Mouse (Mus musculus): ENCODE measurements around the gene Lpcat2. TPM values are rescaled to one million over a fixed set of nuclear protein-coding genes. Genes with fewer than 3 reads are reported as not detected.
"Not testable (repeated sequence)": the region's sequence is repeated elsewhere in the genome, so short reads cannot be mapped to it uniquely, and the experiment has no call there.

Gene Lpcat2
- total RNA-seq, 2 experiments from 2014 or later, result 8.9 to 11.2 TPM

DNA sequence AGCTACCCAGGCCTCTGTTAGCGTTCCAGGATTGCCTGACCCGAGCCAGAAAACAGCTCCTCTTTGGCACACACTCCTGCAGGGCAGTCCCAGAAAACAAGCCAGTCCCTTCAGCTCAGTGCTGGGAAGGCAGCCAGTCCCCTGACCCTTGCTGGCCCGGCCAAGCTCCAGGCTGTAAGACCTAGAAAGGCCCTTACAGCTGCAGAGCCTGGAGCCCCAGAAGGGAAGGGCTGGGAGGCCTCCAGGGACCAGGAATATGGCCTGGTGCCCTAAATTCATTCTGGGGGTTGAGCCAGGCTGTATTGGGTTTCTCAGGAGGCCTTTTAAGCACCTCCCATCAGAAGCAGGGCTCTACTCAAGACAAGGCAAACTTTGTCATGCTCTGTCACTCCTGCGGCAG, 4.9 kb upstream of the Lpcat2 start:
- DNase-seq (ENCODE audit: extremely low spot score in 1 of 2, low spot score in 2 of 2), result peak; percentile 81 to 88
- intact Hi-C loops (cut with DNase I), result no loop called here

DNA sequence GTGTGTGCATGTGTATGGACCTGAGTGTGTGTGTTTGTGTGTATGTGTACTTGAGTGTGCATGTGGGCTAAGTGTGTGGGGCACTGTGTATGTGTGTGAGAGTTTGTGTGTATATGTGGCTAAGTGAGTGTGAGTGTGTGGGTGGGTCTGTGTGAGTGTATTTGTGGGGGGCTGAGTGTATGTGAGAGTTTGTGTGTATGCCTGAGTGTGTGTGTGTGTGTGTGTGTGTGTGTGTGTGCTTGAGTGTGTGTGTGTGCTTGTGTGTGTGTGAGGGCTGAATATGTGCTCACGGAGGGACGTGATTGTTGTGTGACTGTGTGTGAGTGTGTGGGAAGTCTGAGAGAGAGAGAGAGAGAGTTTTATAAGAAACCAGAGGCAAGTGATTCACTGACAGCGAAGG, 3.8 kb upstream of the Lpcat2 start:
- intact Hi-C loops (cut with DNase I), result no loop called here
- DNase-seq (ENCODE audit: extremely low spot score in 1 of 2, low spot score in 2 of 2), result no peak

DNA sequence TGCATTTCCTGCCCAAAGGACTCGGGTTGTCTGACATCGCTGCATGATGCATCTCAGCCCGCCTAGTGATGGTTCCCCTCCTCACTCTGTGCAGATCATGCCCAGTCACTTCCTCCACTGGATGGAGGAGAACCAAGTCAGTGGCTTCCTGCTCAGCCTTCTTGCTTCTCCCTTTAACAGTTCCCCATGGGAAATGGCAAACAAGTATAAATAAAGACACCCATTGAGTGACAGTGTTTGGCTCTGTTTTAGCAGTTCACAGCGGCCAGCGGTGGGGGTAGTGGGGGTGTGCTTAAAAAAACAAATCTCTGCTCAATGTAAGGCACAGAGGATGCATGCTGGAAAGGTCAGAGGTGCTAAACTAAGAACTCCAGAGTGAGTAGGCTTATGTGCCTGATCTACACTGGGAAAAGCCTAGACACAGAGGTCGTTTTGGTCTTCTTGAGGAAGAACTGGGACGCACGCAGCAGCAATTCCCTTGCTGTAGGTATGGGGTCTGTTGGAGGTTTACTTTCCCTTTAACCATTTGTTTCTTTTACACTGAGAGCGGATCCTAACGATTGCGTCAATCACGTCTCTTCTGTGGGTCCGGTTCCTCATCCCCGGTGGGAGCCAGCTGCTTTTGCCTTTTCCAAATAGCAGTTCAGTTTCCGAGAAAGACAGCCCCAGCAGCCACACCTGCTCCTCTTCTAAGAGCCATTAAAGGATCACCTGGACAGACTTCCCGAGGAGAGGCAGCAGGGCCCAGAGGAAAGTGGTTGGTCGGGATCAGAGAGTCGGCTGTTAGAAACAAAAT, 1.8 kb upstream of the Lpcat2 start:
- intact Hi-C loops (cut with DNase I), result no loop called here
- no peak for DNase-seq (ENCODE audit: extremely low spot score in 1 of 2, low spot score in 2 of 2)

DNA sequence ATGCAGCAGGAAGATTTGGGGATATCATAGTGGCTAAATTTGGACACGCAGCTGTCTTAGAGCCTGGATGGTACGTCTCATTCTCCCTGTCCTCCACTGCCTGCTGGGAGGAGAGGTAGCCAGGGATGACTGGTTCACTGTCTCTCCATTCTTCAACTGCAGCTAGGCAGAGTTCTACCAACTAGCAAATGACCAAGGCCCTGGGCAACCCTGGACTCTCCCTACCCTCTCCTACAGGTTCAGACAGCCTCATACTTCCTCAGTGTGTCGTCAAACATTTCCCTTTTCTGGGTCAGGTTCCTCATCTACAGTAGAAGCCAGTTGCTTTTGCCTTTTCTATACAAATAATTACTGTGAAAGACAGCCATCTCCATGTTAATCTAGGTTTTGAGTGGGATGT, 466 bp upstream of the Lpcat2 start:
- intact Hi-C loops (cut with DNase I), result no loop called here
- no peak for DNase-seq (ENCODE audit: extremely low spot score in 1 of 2, low spot score in 2 of 2)

DNA sequence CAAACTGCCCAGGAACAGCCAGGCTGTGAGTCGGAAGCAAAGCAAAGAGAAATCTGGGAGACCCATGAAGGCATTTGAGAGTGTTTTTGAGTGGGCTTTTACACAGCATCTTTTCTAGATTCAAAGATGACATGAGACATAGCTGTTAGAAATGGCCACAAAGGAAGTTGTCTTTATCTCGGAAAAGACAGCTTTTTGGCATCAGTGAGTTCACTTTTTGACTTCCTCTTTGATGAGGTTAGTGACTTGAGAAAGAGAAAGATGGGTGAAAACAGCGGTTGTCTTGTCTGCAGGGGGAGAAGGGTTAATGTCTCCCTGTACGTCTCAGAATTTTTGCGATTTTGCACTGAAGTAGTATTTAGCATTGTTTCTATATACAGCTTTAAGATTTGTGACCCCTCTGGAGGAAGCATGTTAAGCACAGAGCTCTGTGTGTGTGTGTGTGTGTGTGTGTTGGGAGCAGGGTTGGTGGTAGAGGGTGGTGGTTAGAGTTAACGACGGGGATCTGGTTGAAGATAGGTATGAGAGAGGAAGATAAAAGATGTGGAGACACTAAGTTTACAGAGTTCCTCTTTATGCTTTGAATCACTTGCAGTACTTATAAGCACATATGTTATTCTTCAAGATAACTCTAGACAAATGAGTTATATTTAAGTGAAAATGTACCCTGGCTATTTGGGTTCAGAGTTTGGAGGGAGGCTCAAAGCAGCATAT, 1.3 kb downstream of the Lpcat2 start:
- no peak for DNase-seq (ENCODE audit: extremely low spot score in 1 of 2, low spot score in 2 of 2)
- intact Hi-C loops (cut with DNase I), result no loop called here

DNA sequence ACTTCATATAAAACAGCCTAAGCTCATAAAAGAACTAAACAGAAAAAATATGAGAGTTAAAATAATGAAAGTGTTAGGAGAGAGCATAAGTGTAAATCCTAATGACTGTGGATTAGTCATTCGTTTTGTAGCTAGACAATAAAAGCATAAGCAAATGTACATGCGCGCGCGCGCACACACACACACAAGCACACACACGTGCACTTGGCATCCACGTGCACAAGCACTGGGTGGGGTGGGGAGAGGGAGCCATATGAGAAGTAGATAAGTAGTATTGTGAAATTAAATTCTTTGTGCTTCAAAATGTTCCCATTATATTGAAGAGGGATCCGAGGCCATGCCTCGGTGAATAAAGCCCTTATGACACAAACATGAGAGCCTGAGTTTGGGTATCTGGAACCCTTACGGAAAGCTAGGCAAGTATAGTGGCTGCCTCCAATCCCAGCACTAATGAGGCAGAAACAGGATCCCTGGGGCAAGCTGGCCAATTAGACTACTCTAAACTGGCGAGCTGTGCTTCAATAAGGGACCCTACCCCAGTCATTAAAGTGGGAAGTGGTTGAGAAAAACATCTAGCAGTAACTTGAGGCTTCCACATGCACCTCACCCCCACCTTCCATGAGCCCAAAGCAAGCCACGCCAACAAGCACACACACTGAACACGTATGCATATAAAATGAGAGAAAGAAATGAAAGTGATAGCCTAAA, 3.5 kb downstream of the Lpcat2 start:
- intact Hi-C loops (cut with DNase I), result no loop called here
- no peak for DNase-seq (ENCODE audit: extremely low spot score in 1 of 2, low spot score in 2 of 2)

DNA sequence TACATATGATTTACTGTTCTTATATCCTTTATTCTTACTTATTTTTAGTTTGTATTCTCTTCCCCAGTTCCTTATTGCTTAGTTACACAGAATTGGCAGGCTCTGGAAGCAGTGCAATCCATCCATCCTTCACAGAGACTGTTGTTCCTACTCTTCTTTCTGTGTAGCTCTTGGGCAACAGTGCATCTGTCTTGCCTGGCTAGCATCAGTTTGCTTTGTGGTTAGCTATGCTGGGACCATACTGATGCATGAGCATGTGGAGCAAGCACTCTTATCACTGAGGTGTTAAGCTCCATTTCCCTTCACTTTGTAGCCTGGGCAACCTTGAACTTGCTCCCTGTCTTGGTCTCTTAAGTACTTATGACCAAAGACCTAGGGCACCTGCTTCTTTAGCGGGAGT, 6.8 kb downstream of the Lpcat2 start:
- intact Hi-C loops (cut with DNase I), result no loop called here
- DNase-seq (ENCODE audit: extremely low spot score in 1 of 2, low spot score in 2 of 2), result no peak

DNA sequence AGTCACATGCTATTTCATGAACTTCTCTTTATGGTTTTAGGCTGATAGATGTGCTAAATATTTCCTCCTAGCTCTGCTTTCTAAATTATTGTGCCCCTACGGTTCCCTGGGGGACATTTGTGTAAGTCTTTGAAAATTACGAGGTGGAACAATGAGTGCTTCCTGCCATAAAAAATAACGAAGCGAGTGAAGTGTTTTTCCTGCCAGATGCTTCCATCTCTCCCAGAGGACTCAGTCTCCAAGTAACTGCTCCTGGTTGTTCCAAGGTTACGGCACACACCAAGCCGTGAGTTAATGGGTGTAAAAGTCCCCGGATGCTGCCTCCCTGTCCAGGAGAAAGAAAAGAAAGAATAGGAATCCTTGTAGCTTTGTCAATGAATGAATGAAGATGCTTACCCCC, 15.1 kb downstream of the Lpcat2 start:
- no peak for DNase-seq (ENCODE audit: extremely low spot score in 1 of 2, low spot score in 2 of 2)
- intact Hi-C loops (cut with DNase I), result no loop called here

DNA sequence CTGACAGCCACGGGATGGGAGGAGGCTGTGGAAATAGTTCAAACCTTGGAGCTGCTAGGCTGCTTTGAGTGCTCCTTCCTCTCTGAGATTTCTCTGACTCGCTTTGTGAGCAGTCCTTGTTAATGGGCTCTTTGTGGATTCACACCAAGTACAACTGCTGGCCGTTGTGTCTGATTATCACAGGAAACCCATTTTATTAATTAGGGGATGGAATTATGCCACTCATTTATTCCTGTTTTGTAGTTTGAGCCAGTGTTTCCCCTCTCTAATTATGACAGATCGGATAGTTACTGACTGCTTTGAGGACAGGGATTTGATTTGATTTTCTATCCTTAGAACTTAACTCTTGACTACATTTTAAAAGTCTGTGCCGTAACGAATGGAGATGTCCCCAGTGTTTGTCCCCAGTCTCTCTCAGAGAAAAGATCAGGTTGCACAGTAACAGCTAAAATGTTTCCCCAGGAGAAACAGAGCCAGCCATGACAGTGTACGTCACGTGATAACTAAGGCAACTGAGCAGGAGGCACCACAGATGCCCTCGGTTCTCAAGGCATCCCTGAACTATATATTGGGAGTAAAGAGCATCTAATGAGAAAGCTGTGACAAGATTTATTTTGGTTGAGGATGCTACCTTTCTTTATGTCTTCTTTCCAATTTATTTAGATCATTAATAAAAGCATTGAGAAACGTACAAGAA, 17.1 kb downstream of the Lpcat2 start:
- intact Hi-C loops (cut with DNase I), result no loop called here
- DNase-seq (ENCODE audit: extremely low spot score in 1 of 2, low spot score in 2 of 2), result no peak

DNA sequence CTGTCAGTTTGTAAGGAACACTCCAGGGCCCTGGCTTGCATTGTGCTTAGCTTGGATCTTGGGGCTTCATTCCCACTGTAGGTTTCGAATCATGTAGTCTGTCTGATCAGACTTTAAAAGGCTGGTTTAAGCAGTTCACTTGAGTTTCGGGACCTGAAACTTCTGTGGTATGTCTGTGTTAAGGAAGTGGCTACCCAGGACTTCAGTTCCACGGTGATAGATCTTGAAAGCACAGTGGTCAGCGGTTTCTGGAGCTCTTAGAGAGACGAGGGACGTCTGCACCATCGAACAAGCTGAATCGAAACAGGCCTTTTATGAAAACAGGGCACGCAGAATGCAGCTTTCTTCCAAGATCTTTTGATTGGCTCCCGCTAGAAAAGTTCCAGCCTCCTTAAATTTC, 20.7 kb downstream of the Lpcat2 start:
- intact Hi-C loops (cut with DNase I), result no loop called here
- no peak for DNase-seq (ENCODE audit: extremely low spot score in 1 of 2, low spot score in 2 of 2)

DNA sequence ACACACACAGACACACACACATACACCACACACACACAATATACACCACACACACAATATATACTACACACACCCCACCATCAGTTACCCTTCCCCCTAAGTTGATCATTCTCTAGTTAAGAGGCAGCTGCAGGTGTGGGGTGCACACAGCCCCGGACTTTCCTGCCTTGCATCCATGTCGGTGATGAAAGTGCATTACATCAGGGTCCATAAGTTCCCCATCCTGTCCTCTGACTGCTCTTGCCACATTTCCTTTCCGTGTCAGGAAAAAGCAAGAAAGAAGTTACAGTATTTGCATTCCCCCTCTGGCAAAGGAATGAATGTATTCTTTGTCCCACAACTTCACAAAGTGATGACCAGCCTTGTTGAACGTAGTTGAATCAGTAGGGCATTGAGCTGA, 26.1 kb downstream of the Lpcat2 start:
- DNase-seq (ENCODE audit: extremely low spot score in 1 of 2, low spot score in 2 of 2), result no peak
- intact Hi-C loops (cut with DNase I), result loop anchor here (10.0 kb wide), 1 partner anchor 114 kb away; no protein-coding TSS in a partner anchor

DNA sequence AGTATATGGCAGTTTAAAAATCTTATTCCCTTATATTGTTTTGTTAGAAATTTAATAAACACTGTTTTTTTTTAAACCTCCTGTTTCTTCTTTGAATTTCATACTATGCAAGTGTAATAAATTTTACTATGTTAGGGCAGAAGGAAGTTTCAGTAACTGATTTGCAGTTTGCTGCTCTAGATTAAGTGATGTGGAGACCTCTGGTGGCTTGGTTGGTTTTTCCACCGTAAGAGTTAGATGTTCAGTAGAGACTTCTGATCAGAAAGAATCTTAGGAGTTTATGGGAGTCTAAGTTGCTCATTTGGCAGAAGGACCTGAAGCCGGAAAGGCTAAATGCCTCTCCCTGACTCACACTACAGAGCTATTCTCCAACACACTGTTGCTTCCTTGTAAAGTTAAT, 28.6 kb downstream of the Lpcat2 start:
- intact Hi-C loops (cut with DNase I), result loop anchor here (2.0 to 10.0 kb wide), 2 partner anchors 65 to 111 kb away; no protein-coding TSS in a partner anchor
- no peak for DNase-seq (ENCODE audit: extremely low spot score in 1 of 2, low spot score in 2 of 2)

DNA sequence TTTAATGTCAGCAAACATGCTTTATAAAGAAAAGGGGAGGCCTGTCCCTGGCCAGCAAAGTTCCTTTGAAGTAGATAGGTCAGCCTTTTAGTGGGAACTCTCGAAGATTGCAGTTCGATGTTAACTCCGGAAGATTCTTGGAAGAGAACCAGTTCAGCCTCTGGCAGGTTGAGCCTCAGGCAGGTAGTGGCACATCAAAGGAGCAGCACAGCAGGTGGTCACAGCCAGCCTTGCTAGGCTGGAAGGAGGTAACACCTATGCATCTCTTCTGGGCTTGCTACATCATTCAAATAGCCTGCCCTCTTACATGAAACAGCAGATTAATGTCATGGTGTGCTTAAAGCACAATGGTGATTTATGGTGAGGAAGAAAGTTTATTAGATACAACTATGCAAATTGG, 37.1 kb downstream of the Lpcat2 start:
- DNase-seq (ENCODE audit: extremely low spot score in 1 of 2, low spot score in 2 of 2); intact Hi-C loops (cut with DNase I): not testable (repeated sequence)

DNA sequence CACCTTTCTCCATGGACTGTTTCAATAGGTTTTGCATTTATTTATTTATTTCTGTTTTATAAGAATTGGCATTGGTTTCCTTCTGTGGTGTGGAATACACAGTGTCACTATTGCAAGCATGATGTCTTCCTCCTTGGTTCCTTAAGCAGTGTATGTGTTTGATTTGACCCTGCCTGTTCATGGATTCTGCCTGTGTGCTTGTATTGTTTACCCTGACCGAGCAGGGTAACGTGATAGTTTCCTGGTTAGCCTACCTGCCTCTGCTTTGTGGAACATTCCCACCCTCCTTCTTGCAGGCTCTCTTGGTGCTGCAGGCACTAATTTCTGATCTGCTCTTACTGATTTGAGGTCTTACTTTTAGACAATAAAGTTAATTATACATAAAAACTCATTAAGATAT, 38.7 kb downstream of the Lpcat2 start:
- no peak for DNase-seq (ENCODE audit: extremely low spot score in 1 of 2, low spot score in 2 of 2)
- intact Hi-C loops (cut with DNase I), result no loop called here

DNA sequence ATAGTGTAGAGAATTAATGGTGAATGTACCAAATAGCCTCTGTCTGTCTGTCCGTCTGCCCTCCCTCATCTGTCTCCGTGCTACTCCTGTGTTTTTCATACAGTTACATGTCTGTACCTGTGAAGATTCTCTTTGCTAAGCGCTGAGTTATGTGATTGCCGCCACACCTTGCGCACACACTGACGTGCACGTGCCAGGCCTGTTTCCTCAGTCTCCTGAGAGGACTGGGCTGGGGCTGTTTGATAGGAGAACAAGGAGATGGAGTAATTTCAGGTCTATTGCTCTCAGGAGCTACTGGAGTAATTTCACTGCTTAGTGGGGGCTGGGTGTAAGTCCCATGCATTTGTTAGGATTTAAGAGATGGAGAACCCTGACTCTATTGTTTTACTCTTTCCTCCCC, 39.9 kb downstream of the Lpcat2 start:
- DNase-seq (ENCODE audit: extremely low spot score in 1 of 2, low spot score in 2 of 2), result no peak
- intact Hi-C loops (cut with DNase I), result no loop called here

DNA sequence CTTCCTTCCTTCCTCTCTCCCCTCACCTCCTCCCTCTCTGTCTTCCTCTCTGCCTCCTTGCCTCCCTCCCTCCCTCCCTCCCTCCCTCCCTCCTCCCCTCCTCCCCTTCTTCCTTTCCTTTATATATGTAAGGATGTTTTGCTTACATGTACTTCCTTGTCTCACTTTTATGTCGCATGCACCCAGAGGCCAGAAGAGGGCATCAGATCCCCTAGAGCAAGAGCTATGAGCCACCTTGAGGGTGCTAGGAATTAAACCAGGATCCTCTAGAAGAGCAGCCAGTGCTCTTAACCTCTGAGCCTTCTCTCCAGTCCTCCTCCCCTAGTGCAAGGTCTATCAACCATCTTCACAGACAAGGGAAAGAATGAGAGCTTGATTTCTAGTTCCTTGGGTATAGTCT, 40.9 kb downstream of the Lpcat2 start:
- no peak for DNase-seq (ENCODE audit: extremely low spot score in 1 of 2, low spot score in 2 of 2)

DNA sequence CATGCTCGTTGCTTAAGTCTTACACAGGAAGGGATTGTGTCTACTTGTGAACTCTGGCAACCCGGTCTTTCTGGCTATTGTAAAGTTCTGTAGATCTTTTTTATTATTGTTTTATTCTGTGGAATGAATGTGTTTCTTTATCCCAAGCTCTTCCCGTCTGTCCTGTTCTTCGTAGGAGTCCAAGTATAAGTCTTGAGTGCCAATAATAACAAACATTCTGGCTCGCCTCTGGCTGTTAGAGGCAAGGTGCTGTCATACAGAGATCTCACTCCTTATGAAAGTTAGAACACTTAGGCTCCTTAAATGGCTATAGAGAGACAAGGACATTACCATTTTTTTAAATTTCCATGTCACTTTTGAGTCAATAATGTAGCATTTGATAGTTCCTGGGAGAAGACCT, 41.5 kb downstream of the Lpcat2 start:
- intact Hi-C loops (cut with DNase I), result no loop called here

More for the DNA sequence above, 40.9 kb downstream of the Lpcat2 start:
- intact Hi-C loops (cut with DNase I), result no loop called here

DNA sequence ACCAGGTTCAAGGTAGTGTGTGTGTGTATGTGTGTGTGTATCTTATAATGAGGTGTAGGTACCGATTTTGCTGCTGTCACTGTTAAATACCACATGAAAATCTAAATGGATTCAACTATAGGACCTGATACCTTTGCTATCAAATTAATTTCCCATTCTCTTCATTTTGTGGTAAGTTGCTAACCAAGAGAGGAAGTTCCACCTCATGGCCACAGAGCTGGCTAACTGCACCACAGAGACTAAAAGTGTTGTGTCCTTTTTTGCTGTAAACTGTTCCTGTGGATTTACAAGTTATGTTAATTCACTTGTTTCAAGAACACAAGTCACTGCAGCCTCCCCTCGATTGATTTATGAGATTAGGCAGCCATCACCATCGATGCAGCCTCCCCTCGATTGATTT, 42.7 kb downstream of the Lpcat2 start:
- intact Hi-C loops (cut with DNase I), result no loop called here
- DNase-seq (ENCODE audit: extremely low spot score in 1 of 2, low spot score in 2 of 2), result no peak

More for the DNA sequence above, 41.5 kb downstream of the Lpcat2 start:
- DNase-seq (ENCODE audit: extremely low spot score in 1 of 2, low spot score in 2 of 2), result no peak

DNA sequence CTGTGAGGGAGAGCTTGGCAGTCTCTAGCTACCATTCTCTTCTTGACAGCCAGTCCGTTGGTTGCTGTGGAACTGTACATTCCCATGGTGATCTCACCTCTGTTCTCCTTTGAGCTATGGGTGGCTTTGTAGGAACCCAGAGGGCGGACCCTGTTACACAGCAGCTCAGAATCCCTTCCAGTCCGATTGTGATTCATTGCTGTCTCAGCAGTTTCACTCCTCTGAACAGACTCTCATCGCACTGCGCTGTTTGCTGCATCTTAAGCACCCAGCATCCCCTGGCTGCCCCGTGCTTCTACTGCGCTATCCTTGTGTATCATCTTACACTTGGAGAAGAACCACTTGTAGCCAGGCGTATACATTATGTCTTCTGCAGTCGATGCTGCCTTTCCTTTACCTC, 44.5 kb downstream of the Lpcat2 start:
- intact Hi-C loops (cut with DNase I), result no loop called here
- DNase-seq (ENCODE audit: extremely low spot score in 1 of 2, low spot score in 2 of 2), result no peak

Data from left cerebral cortex, postnatal 10 days (tissue).